Mouse (Mus musculus): ENCODE data around the gene Kifap3.

DNA sequence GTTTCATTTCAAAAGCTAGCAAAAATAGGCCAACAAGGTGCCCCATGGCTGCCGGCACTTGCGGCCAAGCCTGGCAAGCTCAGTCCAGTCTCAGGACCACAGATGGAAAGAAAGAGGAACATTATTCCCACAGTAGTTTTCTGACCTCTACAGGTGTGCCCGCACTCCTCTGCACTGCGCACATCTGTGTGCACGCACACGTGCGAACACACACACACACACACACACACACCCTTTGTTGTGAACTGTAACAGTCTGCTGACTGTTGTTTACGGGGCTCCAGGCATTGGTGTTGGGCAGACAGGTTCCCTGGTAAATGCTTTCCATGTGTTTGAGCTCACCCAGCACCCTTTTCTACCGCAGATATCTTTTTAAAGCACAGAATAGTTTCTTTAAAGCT is 131.4 kb downstream of the Kifap3 start:
- TF ChIP-seq CTCF (IDR thresholded peaks at IDR 0.05; ENCODE audit: low read depth, low read length) (no peak), POLR2A (IDR thresholded peaks at IDR 0.05; ENCODE audit: borderline replicate concordance, low read depth, low read length) (no peak)

Data from bone marrow macrophage, adult 2 months (primary cell).